7 mouse cellular contexts compared by ENCODE assay signal in the genomic region with DNA sequence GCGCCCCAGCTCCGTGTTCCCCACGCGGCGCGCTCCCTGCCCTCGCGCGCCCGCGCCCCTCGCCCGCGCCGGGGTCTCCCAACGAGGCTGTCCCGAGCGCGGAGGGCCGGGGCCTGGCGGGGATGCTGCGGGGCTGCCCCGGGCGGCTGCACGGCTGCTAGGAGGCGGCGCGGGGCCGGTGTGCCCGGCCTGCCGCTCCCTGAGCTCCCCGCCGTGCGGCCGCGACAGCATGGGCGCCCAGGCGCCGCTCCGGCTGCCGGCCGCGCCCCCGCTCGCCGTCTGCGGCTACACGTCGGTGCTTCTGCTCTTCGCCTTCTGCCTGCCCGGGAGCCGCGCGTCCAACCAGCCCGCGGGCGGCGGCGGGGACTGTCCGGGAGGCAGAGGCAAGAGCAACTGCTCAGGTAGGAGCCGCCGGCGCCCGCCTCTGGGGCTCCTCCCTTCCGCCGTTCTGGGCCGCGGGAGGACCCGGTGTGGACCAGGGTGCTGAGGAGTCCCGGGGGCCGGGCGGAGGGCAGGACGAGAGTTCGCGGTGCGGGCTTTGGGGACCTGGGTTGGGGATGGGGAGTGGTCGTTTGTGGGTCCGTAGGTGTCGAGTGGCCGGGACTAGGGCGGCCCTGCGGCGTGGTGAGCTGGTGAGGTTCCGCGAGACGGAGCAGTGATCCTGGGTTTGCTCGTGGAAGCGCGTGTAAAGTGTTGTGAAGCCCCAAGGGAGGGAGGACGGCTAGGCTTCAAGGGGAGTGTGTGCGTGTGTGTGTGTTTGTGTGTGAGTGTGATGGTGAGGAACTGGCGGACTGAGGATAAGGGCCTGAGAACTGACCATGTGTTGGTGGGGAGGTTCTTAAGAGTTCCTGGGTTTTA. TPM values are rescaled to one million over a fixed set of nuclear protein-coding genes. Genes with fewer than 3 reads are reported as not detected.
A peak's percentile ranks its signal among the peaks of the same experiment; 100 is the strongest.
DNase-seq lines count a peak whose midpoint lies in the region; ATAC-seq and TF ChIP-seq lines count a peak whose summit lies in the region.

No protein-coding gene starts in this region.

- peak; percentile 75 for ATAC-seq in embryonic facial prominence, embryonic 14.5 days (ENCODE audit: low read depth)
- ATAC-seq in hindbrain, embryonic 13.5 days (ENCODE audit: low FRiP score) = peak; percentile 79
- peak; percentile 41; the same call in 1 of the 2 replicates for ATAC-seq in megakaryocyte-erythroid progenitor cell, adult 5-6 weeks (replicated peaks; ENCODE audit: low FRiP score, low TSS enrichment, poor library complexity, severe bottlenecking)

- H3K9ac ChIP-seq in CH12.LX (ENCODE audit: insufficient read depth, low read depth) = peak overlapping the region; percentile 63
- peak overlapping the region; percentile 98 for H3K9ac ChIP-seq in embryonic facial prominence, embryonic 14.5 days (ENCODE audit: low read depth, low read length)
- peak overlapping the region; percentile 99 for H3K9ac ChIP-seq in hindbrain, embryonic 13.5 days

- H3K36me3 ChIP-seq in CH12.LX (replicated peaks in 1 of 2; ENCODE audit: control insufficient read depth in 1 of 2, insufficient read depth in 1 of 2, low read length in 1 of 2) = no peaks in the 10 kb centered on the region
- peaks cover 4% of the 10 kb centered on the region; the same call in 1 of the 2 replicates for H3K36me3 ChIP-seq in embryonic facial prominence, embryonic 14.5 days (ENCODE audit: control insufficient read depth, insufficient read depth, low read length)
- H3K36me3 ChIP-seq in hindbrain, embryonic 13.5 days = 0 out of 2 replicates have a peak, but pooled peaks cover 4% of the 10 kb centered on the region

- no peaks in the 10 kb centered on the region; the same call in 1 of the 2 replicates for H3K79me2 ChIP-seq in CH12.LX (replicated peaks; ENCODE audit: control insufficient read depth, extremely low read depth, insufficient read depth, poor library complexity, severe bottlenecking)

- no peak for TF ChIP-seq CTCF in CH12.LX (conservative IDR thresholded peaks at IDR 0.05 in 1 of 2, IDR thresholded peaks at IDR 0.05 in 1 of 2; ENCODE audit: low read depth in 2 of 2, low read length in 2 of 2)

- DNase-seq in CH12.LX (ENCODE audit: extremely low read depth) (peak; percentile 15), NIH3T3 (ENCODE audit: low read depth) (peak; percentile 59)
- peak; percentile 41 for DNase-seq in embryonic facial prominence, embryonic 14.5 days (ENCODE audit: low spot score)
- peak; percentile 50 to 71 for DNase-seq in left cerebral cortex, postnatal 36 days (ENCODE audit: low spot score in 2 of 2)
- DNase-seq in right cerebral cortex, postnatal 4 days = peak; percentile 47

- peaks cover 6% of the 10 kb centered on the region for H3K9me3 ChIP-seq in CH12.LX (replicated peaks; ENCODE audit: low read length)
- no peaks in the 10 kb centered on the region for H3K9me3 ChIP-seq in embryonic facial prominence, embryonic 14.5 days (ENCODE audit: control insufficient read depth, low read length)
- H3K9me3 ChIP-seq in hindbrain, embryonic 13.5 days = no peaks in the 10 kb centered on the region

- no peak for TF ChIP-seq RAD21 in CH12.LX (IDR thresholded peaks at IDR 0.05; ENCODE audit: low read depth, low read length)

- TF ChIP-seq EP300 in CH12.LX (IDR thresholded peaks at IDR 0.05; ENCODE audit: low read length) = no peak

- dilution Hi-C loops in CH12.LX (cut with MboI; ENCODE audit: extremely low pct_ligation_motif_present, extremely low pct_unique_long_range_greater_than_20kb, low sequenced_read_pairs) = no loop called here

- peak overlapping the region; percentile 77 for H3K4me2 ChIP-seq in CH12.LX (ENCODE audit: insufficient read depth, low read depth, poor library complexity, severe bottlenecking)
- peak overlapping the region; percentile 72 for H3K4me2 ChIP-seq in embryonic facial prominence, embryonic 14.5 days (ENCODE audit: low read depth, low read length)
- peak overlapping the region; percentile 82 for H3K4me2 ChIP-seq in hindbrain, embryonic 13.5 days

- H3K4me3 ChIP-seq in CH12.LX (replicated peaks in 1 of 3; ENCODE audit: low read depth in 2 of 3, low read length in 2 of 3, poor library complexity in 1 of 3) = peak overlapping the region; percentile 71 to 80 (median 72)
- peak overlapping the region; percentile 72 for H3K4me3 ChIP-seq in embryonic facial prominence, embryonic 14.5 days (ENCODE audit: low read depth, low read length)
- H3K4me3 ChIP-seq in hindbrain, embryonic 13.5 days = peak overlapping the region; percentile 92

- H3K27ac ChIP-seq in CH12.LX (ENCODE audit: insufficient read depth, low read depth) = peak overlapping the region; percentile 44
- H3K27ac ChIP-seq in embryonic facial prominence, embryonic 14.5 days (replicated peaks; ENCODE audit: low read depth, low read length) = peak overlapping the region; percentile 96
- peak overlapping the region; percentile 99 for H3K27ac ChIP-seq in hindbrain, embryonic 13.5 days

- in situ Hi-C loops in CH12.LX (cut with MboI; ENCODE audit: low pct_ligation_motif_present, low pct_unique_long_range_greater_than_20kb, low sequenced_read_pairs) = no loop called here

- peaks cover 2 to 30% of the 10 kb centered on the region in 2 experiments; a peak in 2 of 4 replicates for H3K4me1 ChIP-seq in CH12.LX (ENCODE audit: control insufficient read depth in 1 of 2, insufficient read depth in 2 of 2)
- peaks cover 10% of the 10 kb centered on the region for H3K4me1 ChIP-seq in embryonic facial prominence, embryonic 14.5 days (ENCODE audit: control insufficient read depth, insufficient read depth, low read length)
- peaks cover 38% of the 10 kb centered on the region for H3K4me1 ChIP-seq in hindbrain, embryonic 13.5 days (replicated peaks)

- 0% methylated on average over 30 of the region's 92 CpGs for WGBS in embryonic facial prominence, embryonic 14.5 days
- under 1% methylated on average over 84 of the region's 92 CpGs for WGBS in hindbrain, embryonic 13.5 days

- H3K27me3 ChIP-seq in CH12.LX (replicated peaks) = no peaks in the 10 kb centered on the region
- H3K27me3 ChIP-seq in embryonic facial prominence, embryonic 14.5 days (replicated peaks; ENCODE audit: control insufficient read depth, insufficient read depth, low read length) = no peaks in the 10 kb centered on the region
- H3K27me3 ChIP-seq in hindbrain, embryonic 13.5 days = no peaks in the 10 kb centered on the region

- intact Hi-C loops in left cerebral cortex, postnatal 36 days (cut with DNase I) = loop anchor here (5.0 kb wide), 2 partner anchors 43 to 97 kb away; no protein-coding TSS in a partner anchor

- peak; percentile 49 for TF ChIP-seq POLR2A in CH12.LX (IDR thresholded peaks at IDR 0.05; ENCODE audit: low read depth, low read length)

TF ChIP-seq in CH12.LX, 34 proteins besides CTCF, POLR2A, EP300 and RAD21:
- peak; percentile 57 for TF ChIP-seq MXI1 (IDR thresholded peaks at IDR 0.05; ENCODE audit: low read depth, low read length)
- TF ChIP-seq MYC (IDR thresholded peaks at IDR 0.05; ENCODE audit: low read depth, low read length) = peak; percentile 58; the same call in 1 of the 2 replicates
- no peak for TF ChIP-seq GABPA (IDR thresholded peaks at IDR 0.05; ENCODE audit: insufficient replicate concordance, low read depth, low read length)
- TF ChIP-seq ZMIZ1 (IDR thresholded peaks at IDR 0.05; ENCODE audit: low read depth, low read length) = 0 out of 2 replicates have a peak, but pooled peaks have one; percentile 7
- TF ChIP-seq MAX (IDR thresholded peaks at IDR 0.05; ENCODE audit: low read length) = peak; percentile 47; the same call in 1 of the 2 replicates
- TF ChIP-seq SMC3 (IDR thresholded peaks at IDR 0.05; ENCODE audit: low read depth, low read length) = no peak
- peak; percentile 93 for TF ChIP-seq UBTF (IDR thresholded peaks at IDR 0.05; ENCODE audit: low read depth, low read length)
- TF ChIP-seq CHD1 (IDR thresholded peaks at IDR 0.05; ENCODE audit: low read depth, low read length) = no peak
- 0 out of 2 replicates have a peak, but pooled peaks have one; percentile 22 for TF ChIP-seq MAZ (IDR thresholded peaks at IDR 0.05; ENCODE audit: low read depth, low read length)
- no peak for TF ChIP-seq CHD2 (IDR thresholded peaks at IDR 0.05; ENCODE audit: low read length)
- TF ChIP-seq SIN3A (IDR thresholded peaks at IDR 0.05; ENCODE audit: low read length) = peak; percentile 28; the same call in 1 of the 2 replicates
- TF ChIP-seq KAT2A (IDR thresholded peaks at IDR 0.05; ENCODE audit: insufficient replicate concordance, low read length) = no peak

RNA-seq across cellular contexts. Expression of a gene that starts 0.5 kb away (rescaled TPM):
- total RNA-seq in CH12.LX (2012; rRNA removed) (29.6 and 29.9 TPM in 2 replicates), CH12.LX (2014; rRNA removed) (32.4 and 37.3 TPM in 2 replicates)
- polyA plus RNA-seq in CH12.LX (2012; ENCODE audit: insufficient read length, low read depth) = 23.3 and 25.5 TPM in 2 replicates
- 61.4 and 70.2 TPM in 2 replicates for polyA plus RNA-seq in embryonic facial prominence, embryonic 14.5 days (2014; fragmentation: Nextera tagmentation; extraction: Ambion mirVana)
- 247 and 272 TPM in 2 replicates for polyA plus RNA-seq in hindbrain, embryonic 13.5 days (2015; fragmentation: Nextera tagmentation; extraction: Ambion mirVana)
- total RNA-seq in left cerebral cortex, postnatal 36 days (2021) = 100 to 1,000 TPM; 114 to 135 TPM
- not detected in 2 replicates for total RNA-seq in megakaryocyte-erythroid progenitor cell, adult 5-6 weeks (2014; fragmentation: Nextera tagmentation)
- 0.95 TPM in 1 of 2 replicates, not detected in the other for total RNA-seq in megakaryocyte-erythroid progenitor cell, adult 5-6 weeks (2017)

RNA-seq across cellular contexts. Expression of a gene that starts 45.7 kb away (rescaled TPM):
- not detected in 2 replicates for total RNA-seq in CH12.LX (2012; rRNA removed)
- total RNA-seq in CH12.LX (2014; rRNA removed) = not detected in 2 replicates
- polyA plus RNA-seq in CH12.LX (2012; ENCODE audit: insufficient read length, low read depth) = not detected in 2 replicates
- 22.3 and 28.4 TPM in 2 replicates for polyA plus RNA-seq in embryonic facial prominence, embryonic 14.5 days (2014; fragmentation: Nextera tagmentation; extraction: Ambion mirVana)
- polyA plus RNA-seq in hindbrain, embryonic 13.5 days (2015; fragmentation: Nextera tagmentation; extraction: Ambion mirVana) = 33.4 and 39.0 TPM in 2 replicates
- total RNA-seq in left cerebral cortex, postnatal 36 days (2021) = 10 to 100 TPM; 21.2 to 24.9 TPM
- total RNA-seq in megakaryocyte-erythroid progenitor cell, adult 5-6 weeks (2014; fragmentation: Nextera tagmentation) = 0.57 TPM in 1 of 2 replicates, not detected in the other
- total RNA-seq in megakaryocyte-erythroid progenitor cell, adult 5-6 weeks (2017) = 3.3 and 6.8 TPM in 2 replicates

Comparison
In these comparisons a context has a peak if more than half of its experiments do, and no peak if none do; other contexts are left out.
1. Peak in every context shown above with its lines: DNase-seq, ATAC-seq, H3K4me3 ChIP-seq and H3K27ac ChIP-seq.
2. H3K27ac ChIP-seq: peak in every context shown above with its lines; median percentile 99 in hindbrain, embryonic 13.5 days; 96 in embryonic facial prominence, embryonic 14.5 days; 44 in CH12.LX.
3. RNA of a gene that starts 0.5 kb away (total RNA-seq): 114 to 135 TPM in left cerebral cortex, postnatal 36 days and 29.6 to 37.3 TPM in CH12.LX; 0.95 TPM in megakaryocyte-erythroid progenitor cell, adult 5-6 weeks; every median in the first group is over 10 times any median in the second.